Mouse (Mus musculus): ENCODE measurements at regions not wholly inside any gene's neighbourhood (a gene's known extent, or its start where the extent isn't known, plus 50 kb on each side); places are given as distances from the start of the nearest gene placed in this dataset.

DNA sequence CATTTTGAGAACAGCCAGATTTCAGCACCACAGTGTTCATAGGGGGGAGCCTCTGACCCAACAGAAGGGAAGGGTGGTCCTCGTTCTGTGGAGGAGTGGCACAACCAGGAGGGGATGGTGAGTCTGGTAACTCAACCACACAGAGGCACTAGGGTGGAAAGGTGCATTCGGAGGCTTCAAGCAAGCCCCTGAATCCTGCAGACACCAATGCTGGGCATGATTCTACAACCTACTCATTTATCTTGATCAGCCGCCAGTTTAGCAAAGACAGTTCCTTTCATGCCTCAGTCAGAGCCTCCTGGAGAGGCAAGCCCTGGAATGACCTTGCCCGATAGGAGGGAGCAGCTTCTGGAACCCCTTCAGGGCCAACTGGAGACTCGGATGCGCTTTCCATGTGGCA, 223.1 kb upstream of the Shh start:
- TF ChIP-seq EP300 (IDR thresholded peaks at IDR 0.05; ENCODE audit: low read depth) (no peak), CTCF (IDR thresholded peaks at IDR 0.05; ENCODE audit: low read depth) (no peak)

Measured in heart, postnatal 0 days (tissue).